Mouse (Mus musculus): ENCODE measurements at regions not wholly inside any gene's neighbourhood (a gene's known extent, or its start where the extent isn't known, plus 50 kb on each side); places are given as distances from the start of the nearest gene placed in this dataset.

- no peak for TF ChIP-seq GATA1 (IDR thresholded peaks at IDR 0.05; ENCODE audit: low read length)
Observed at GRCm38 (mm10) chr4:88937866-88938711, 58.1 kb upstream of the Ifne start.

DNA sequence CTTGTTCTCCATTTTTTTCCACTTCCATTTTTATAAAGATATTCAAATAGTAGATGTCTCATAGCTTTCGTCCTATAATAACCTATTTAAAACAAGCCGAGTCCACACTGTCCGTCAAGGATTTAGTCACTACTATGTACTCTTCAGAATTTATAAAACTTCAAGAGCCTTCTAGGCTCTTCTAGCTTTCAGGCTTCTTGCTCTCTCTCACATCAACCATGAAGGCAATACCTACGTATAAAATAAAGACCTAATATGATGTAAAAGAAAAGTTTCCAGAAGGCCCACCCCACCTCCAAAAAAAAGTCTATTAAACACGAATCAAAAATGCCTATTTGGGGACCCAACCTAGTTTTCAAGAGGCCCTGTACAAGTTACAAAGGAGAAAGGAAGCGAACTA is 57.0 kb upstream of the Ifne start:
- TF ChIP-seq GATA1 (IDR thresholded peaks at IDR 0.05; ENCODE audit: low read length) = no peak

DNA sequence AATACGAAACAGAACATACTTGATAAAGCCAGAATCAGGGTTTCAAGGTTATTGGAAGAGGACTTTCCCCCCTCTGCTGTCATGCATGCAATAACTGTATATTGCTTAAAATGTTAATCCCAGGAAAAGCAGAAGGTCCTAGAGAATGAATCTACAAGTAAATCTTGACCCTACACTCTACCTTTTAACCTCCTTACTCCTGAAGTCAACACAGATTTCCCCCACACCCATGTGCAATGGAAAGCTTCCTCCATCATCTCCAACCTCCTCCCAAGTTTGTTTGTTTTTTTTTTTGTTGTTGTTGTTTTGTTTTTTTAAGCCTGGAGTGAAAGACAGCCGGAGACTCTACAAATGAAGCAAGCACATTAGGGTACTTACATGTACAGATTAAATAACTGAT is 55.9 kb upstream of the Ifne start:
- no peak for TF ChIP-seq GATA1 (IDR thresholded peaks at IDR 0.05; ENCODE audit: low read length)

DNA sequence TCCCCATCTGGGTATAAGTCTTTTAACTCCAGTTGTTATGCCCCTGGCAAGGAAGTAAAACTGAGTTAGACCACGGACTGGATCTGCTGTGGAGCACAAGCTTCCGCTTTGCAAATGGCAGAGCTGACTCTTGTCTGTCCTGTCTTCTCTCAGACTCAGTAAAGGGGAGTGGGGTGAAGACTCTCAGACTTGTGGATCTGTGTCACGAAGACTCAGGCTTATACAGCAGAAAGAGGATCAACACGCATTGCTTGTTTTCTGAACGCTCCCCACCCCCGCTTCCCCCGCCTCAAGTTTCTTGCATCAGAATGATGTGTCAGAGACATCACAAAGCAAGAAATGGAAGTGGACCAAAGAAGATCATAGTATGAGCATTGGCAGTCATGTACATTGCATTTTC is 55.3 kb upstream of the Ifne start:
- TF ChIP-seq GATA1 (IDR thresholded peaks at IDR 0.05; ENCODE audit: low read length) = no peak

DNA sequence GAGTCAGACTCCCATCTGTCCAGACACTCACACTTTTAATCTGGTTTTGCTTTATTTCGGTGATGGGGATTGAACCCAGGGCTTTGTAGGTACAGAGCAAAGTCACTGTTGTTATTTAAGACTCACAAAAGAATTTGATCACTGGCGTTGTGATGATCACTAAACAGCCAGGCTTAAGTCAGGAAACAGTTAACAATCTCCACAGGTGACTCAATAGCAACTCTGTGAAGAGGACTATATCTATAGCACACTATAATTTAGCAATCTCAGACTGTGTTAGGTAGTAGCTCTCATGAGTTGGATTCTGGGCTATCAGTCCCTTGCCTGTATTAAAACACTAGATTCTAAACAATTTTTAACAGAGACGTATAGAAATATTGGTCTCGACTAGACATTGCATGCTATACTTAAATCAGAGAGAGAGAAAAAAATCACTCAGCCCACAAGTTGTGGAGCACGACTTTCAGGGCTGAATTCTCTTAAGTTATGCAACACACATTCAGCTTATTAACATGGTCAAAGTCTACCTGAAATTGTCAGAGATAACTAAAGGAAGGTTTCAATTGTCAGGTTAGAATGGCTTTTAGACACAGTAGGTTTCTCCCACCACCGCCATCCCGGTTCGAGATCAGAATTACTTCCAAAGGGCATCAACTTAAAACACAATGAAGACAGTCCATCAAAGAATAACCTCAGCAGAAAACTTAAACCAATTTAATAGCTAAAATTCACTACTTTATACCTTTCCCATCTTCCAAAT is 54.4 kb upstream of the Ifne start:
- TF ChIP-seq GATA1 (IDR thresholded peaks at IDR 0.05; ENCODE audit: low read length) = no peak

DNA sequence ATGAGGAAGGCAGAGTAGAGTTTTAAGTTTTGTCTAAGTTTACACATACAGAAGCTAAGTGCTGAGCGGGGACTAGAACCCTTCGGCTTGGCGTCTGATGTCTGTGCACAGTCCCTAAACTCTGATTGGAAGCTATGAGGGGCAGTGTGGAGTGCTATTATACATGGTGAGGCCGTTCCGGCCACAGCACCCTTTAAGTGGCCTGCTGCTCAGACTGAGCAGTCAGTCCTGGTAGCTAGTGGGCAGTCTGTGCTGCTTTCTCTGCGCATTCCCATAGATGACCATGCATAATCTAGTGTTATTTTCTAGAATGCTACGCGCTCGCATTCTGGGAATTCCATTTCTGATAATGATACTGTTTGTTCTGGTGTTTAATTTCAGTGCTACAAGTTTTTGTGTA is 51.2 kb upstream of the Ifne start:
- no peak for TF ChIP-seq GATA1 (IDR thresholded peaks at IDR 0.05; ENCODE audit: low read length)

Measured in G1E-ER4 (cell line).